Comparison of ENCODE assay signal across 23 mouse cellular contexts in the genomic region with DNA sequence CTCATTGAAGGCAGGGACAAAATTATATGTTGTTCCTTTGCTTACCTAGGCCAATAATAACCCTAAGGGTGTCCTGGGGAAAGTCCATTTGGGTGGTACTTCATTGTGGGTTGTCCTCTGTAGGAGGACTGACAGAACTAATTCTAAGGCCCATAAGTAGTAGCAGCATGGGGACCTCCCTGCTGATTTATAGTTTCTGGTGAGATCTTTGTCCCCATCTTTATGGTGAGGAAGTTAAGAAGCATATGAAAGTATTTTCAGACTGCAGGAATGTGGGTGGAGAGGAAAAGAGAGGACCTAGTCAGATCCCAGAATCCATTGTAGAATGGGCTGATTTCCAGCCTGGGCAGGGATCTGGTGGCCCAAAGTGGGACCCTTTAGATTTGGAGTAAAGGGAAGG. TPM values are rescaled to one million over a fixed set of nuclear protein-coding genes. Genes with fewer than 3 reads are reported as not detected.
DNase-seq lines count a peak whose midpoint lies in the region; ATAC-seq and TF ChIP-seq lines count a peak whose summit lies in the region.
"Had no signal": no experiment of that assay in that cellular context is flagged by ENCODE, and none has a peak within 500 bp of the region (broad histone marks: within the 10 kb centered on the region; RNA-seq: fewer than 3 reads in every experiment).

No protein-coding gene starts in this region.

- peaks cover 62% of the 10 kb centered on the region for H3K36me3 ChIP-seq in heart, adult 2 months (ENCODE audit: control insufficient read depth, insufficient read depth, low read length)
- H3K36me3 ChIP-seq in kidney, postnatal 0 days (ENCODE audit: insufficient read depth, low read length), result no peaks in the 10 kb centered on the region
- H3K36me3 ChIP-seq in limb, embryonic 14.5 days (ENCODE audit: control insufficient read depth, insufficient read depth, low read length), result no peaks in the 10 kb centered on the region
- H3K36me3 ChIP-seq in forebrain, embryonic 10.5 days (replicated peaks), result no peaks in the 10 kb centered on the region
- H3K36me3 ChIP-seq: embryonic facial prominence, embryonic 13.5 days; heart, embryonic 15.5 days; hindbrain, embryonic 15.5 days had no signal

- no peak overlapping the region for H3K4me2 ChIP-seq in kidney, postnatal 0 days (ENCODE audit: low read length)
- no peak overlapping the region for H3K4me2 ChIP-seq in limb, embryonic 14.5 days (replicated peaks; ENCODE audit: low read depth, low read length, severe bottlenecking)
- H3K4me2 ChIP-seq: embryonic facial prominence, embryonic 13.5 days; heart, embryonic 11.5 days; heart, embryonic 15.5 days; hindbrain, embryonic 15.5 days had no signal

- peaks cover 32% of the 10 kb centered on the region for H3K4me1 ChIP-seq in heart, adult 2 months (ENCODE audit: control insufficient read depth, insufficient read depth, low read length)
- peaks cover 5% of the 10 kb centered on the region; the same call in 1 of the 2 replicates for H3K4me1 ChIP-seq in kidney, postnatal 0 days (replicated peaks; ENCODE audit: insufficient read depth, low read length)
- peaks cover 57% of the 10 kb centered on the region for H3K4me1 ChIP-seq in bone marrow macrophage, adult 2 months (ENCODE audit: control insufficient read depth, insufficient read depth, low read length)
- peaks cover 8% of the 10 kb centered on the region; the same call in 1 of the 2 replicates for H3K4me1 ChIP-seq in limb, embryonic 14.5 days (ENCODE audit: control insufficient read depth, insufficient read depth, low read length)
- 0 out of 2 replicates have a peak, but pooled peaks cover under 1% of the 10 kb centered on the region for H3K4me1 ChIP-seq in forebrain, embryonic 10.5 days

- H3K9ac ChIP-seq in heart, adult 2 months (ENCODE audit: low read depth, low read length), result no peak overlapping the region
- H3K9ac ChIP-seq in kidney, postnatal 0 days (ENCODE audit: low read depth, low read length), result no peak overlapping the region
- no peak overlapping the region for H3K9ac ChIP-seq in limb, embryonic 14.5 days (ENCODE audit: low read depth, low read length, severe bottlenecking)
- H3K9ac ChIP-seq: embryonic facial prominence, embryonic 13.5 days; heart, embryonic 15.5 days; hindbrain, embryonic 15.5 days had no signal

- DNase-seq in heart, adult 2 months, result no peak
- no peak for DNase-seq in heart, postnatal 10 days
- DNase-seq in kidney, postnatal 0 days (ENCODE audit: low spot score), result peak; percentile 76
- DNase-seq in kidney, postnatal 10 days, result no peak
- DNase-seq in limb, embryonic 14.5 days (ENCODE audit: low spot score), result no peak
- no peak for DNase-seq in forebrain, embryonic 10.5 days (ENCODE audit: extremely low spot score, low spot score)
- no peak for DNase-seq in gastrocnemius, postnatal 4 days (ENCODE audit: low spot score in 2 of 2)
- DNase-seq: adrenal gland, adult 2 months; adrenal gland, postnatal 36 days; cerebellum, adult 11-12 months; cerebellum, adult 9-10 months; cerebellum, postnatal 25 days; gastrocnemius, adult 2 months; gastrocnemius, postnatal 25 days; heart, adult 18-20 months; heart, postnatal 36 days had no signal

- H3K4me3 ChIP-seq in heart, adult 2 months, result no peak overlapping the region
- no peak overlapping the region for H3K4me3 ChIP-seq in kidney, postnatal 0 days (replicated peaks; ENCODE audit: low read depth, low read length)
- H3K4me3 ChIP-seq in bone marrow macrophage, adult 2 months (ENCODE audit: insufficient read depth, low read length), result no peak overlapping the region
- H3K4me3 ChIP-seq in limb, embryonic 14.5 days (replicated peaks; ENCODE audit: low read length), result no peak overlapping the region
- H3K4me3 ChIP-seq in forebrain, embryonic 10.5 days, result no peak overlapping the region
- H3K4me3 ChIP-seq: embryonic facial prominence, embryonic 13.5 days; gastrocnemius, adult 2 months; heart, embryonic 15.5 days; hindbrain, embryonic 15.5 days had no signal

- TF ChIP-seq CTCF in heart, adult 2 months (IDR thresholded peaks at IDR 0.05), result no peak
- no peak for TF ChIP-seq CTCF in kidney, postnatal 0 days (IDR thresholded peaks at IDR 0.05; ENCODE audit: low read depth)
- TF ChIP-seq CTCF in bone marrow macrophage, adult 2 months (IDR thresholded peaks at IDR 0.05; ENCODE audit: low read depth, low read length), result no peak

- intact Hi-C loops in heart, adult 2 months (cut with DNase I), result no loop called here
- intact Hi-C loops in heart, postnatal 10 days (cut with DNase I), result no loop called here

- peak overlapping the region; percentile 2 for H3K27ac ChIP-seq in heart, adult 2 months
- H3K27ac ChIP-seq in kidney, postnatal 0 days, result no peak overlapping the region
- peak overlapping the region; percentile 71 for H3K27ac ChIP-seq in bone marrow macrophage, adult 2 months (ENCODE audit: insufficient read depth, low read depth, low read length)
- H3K27ac ChIP-seq in limb, embryonic 14.5 days (replicated peaks; ENCODE audit: low read depth, low read length), result 0 out of 2 replicates have a peak overlapping the region, but pooled peaks have one; percentile 8
- no peak overlapping the region for H3K27ac ChIP-seq in forebrain, embryonic 10.5 days
- H3K27ac ChIP-seq: embryonic facial prominence, embryonic 13.5 days; heart, embryonic 15.5 days; hindbrain, embryonic 15.5 days had no signal

- no peak for TF ChIP-seq POLR2A in heart, adult 2 months (IDR thresholded peaks at IDR 0.05; ENCODE audit: insufficient read depth, low read depth, low read length)
- no peak for TF ChIP-seq POLR2A in bone marrow macrophage, adult 2 months (IDR thresholded peaks at IDR 0.05; ENCODE audit: borderline replicate concordance, low read depth, low read length)
- no peak for TF ChIP-seq POLR2A in limb, embryonic 14.5 days (IDR thresholded peaks at IDR 0.05; ENCODE audit: borderline replicate concordance, extremely low read depth, insufficient read depth, insufficient read length)

- peaks cover 18% of the 10 kb centered on the region for H3K79me2 ChIP-seq in heart, adult 2 months (replicated peaks; ENCODE audit: control insufficient read depth, insufficient read depth, low read length)

- no peaks in the 10 kb centered on the region for H3K9me3 ChIP-seq in kidney, postnatal 0 days (replicated peaks; ENCODE audit: low read length)
- H3K9me3 ChIP-seq in limb, embryonic 14.5 days (ENCODE audit: control insufficient read depth, low read length), result no peaks in the 10 kb centered on the region
- H3K9me3 ChIP-seq in forebrain, embryonic 10.5 days, result no peaks in the 10 kb centered on the region
- H3K9me3 ChIP-seq: embryonic facial prominence, embryonic 13.5 days; heart, embryonic 15.5 days; hindbrain, embryonic 15.5 days had no signal

- no peak for ATAC-seq in kidney, postnatal 0 days (replicated peaks; ENCODE audit: low FRiP score, low read depth)
- ATAC-seq in limb, embryonic 14.5 days (ENCODE audit: low FRiP score, low read depth), result no peak
- ATAC-seq: forebrain, embryonic 14.5 days had no signal

- H3K27me3 ChIP-seq in heart, adult 2 months (ENCODE audit: control insufficient read depth, insufficient read depth, low read length), result no peaks in the 10 kb centered on the region
- no peaks in the 10 kb centered on the region for H3K27me3 ChIP-seq in kidney, postnatal 0 days (ENCODE audit: insufficient read depth, low read length)
- no peaks in the 10 kb centered on the region for H3K27me3 ChIP-seq in limb, embryonic 14.5 days (ENCODE audit: control insufficient read depth, insufficient read depth, low read length)
- no peaks in the 10 kb centered on the region for H3K27me3 ChIP-seq in forebrain, embryonic 10.5 days (ENCODE audit: poor library complexity, severe bottlenecking)
- H3K27me3 ChIP-seq: CH12.LX; embryonic facial prominence, embryonic 13.5 days; heart, embryonic 15.5 days; hindbrain, embryonic 15.5 days had no signal

- TF ChIP-seq EP300 in heart, adult 2 months (IDR thresholded peaks at IDR 0.05; ENCODE audit: insufficient read depth, low read depth, low read length), result no peak

RNA-seq across cellular contexts. Expression of a gene that starts 48.0 kb away (rescaled TPM):
- 10 to 100 TPM; 67.4 to 78.6 TPM for total RNA-seq in heart, adult 2 months (2021)
- polyA plus RNA-seq in heart, adult 2 months (2012; rRNA removed), result 50.1 and 75.8 TPM in 2 replicates
- 10 to 100 TPM; 58.3 to 60.9 TPM for total RNA-seq in heart, postnatal 10 days (2021)
- 16.1 and 16.5 TPM in 2 replicates for polyA plus RNA-seq in kidney, postnatal 0 days (2015; fragmentation: Nextera tagmentation; extraction: Ambion mirVana)
- polyA plus RNA-seq in bone marrow macrophage, adult 2 months (2012; ENCODE audit: insufficient read depth, insufficient read length, missing spikeins), result 144 and 157 TPM in 2 replicates
- polyA plus RNA-seq in limb, embryonic 14.5 days (2012; rRNA removed), result 28.6 and 32.2 TPM in 2 replicates
- polyA plus RNA-seq in limb, embryonic 14.5 days (2014; fragmentation: Nextera tagmentation; extraction: Ambion mirVana), result 22.3 and 24.9 TPM in 2 replicates
- polyA plus RNA-seq in forebrain, embryonic 10.5 days (2016; fragmentation: Nextera tagmentation; extraction: Ambion mirVana), result 11.9 and 13.0 TPM in 2 replicates
- total RNA-seq in gastrocnemius, postnatal 4 days (2021), result 10 to 100 TPM; 32.4 to 32.5 TPM

Comparison
In these comparisons a context has a peak if more than half of its experiments do, and no peak if none do; other contexts are left out.
1. H3K27ac ChIP-seq: peak in heart, adult 2 months (single experiment), bone marrow macrophage, adult 2 months (single experiment) and limb, embryonic 14.5 days (single experiment); none in kidney, postnatal 0 days (single experiment) and forebrain, embryonic 10.5 days (single experiment).